Mouse (Mus musculus) urinary bladder, adult 2 months (tissue): Measurements from ENCODE around the gene Tmprss7. TPM values are rescaled to one million over a fixed set of nuclear protein-coding genes. Genes with fewer than 3 reads are reported as not detected.

Experiments used
- DNase-seq: peaks from one replicate; pipeline ENCODE4 v3.0.0; 2022; ENCODE audit warnings: low spot score
- polyA plus RNA-seq: library from polyadenylated mRNA; depleted of rRNA; stranded (reverse); fragments of >200 nt; gene quantifications from 2 replicates; pipeline ENCODE4 v1.2.3, GENCODE M21; 2012; rRNA removed

The Tmprss7 gene
- polyA plus RNA-seq, 1 experiment = 0.22 TPM

DNA sequence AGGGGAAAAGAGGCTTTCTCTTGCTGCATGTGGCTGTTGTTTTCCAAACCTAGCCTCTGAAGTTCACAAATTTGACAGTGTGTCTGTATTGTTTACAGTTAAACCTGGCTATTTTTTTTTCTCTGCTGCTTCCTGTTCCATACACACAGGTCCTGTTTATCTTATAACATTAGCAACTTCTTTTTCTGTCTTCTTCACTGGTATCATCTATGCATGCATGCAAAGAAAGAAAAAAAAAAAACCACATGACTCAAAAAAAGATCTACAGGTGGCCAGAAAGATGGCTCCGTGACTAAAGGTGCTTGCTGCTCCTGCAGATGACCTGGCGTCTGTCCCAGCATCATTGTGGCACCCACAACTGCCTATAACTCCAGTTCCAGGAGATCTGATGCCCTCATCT lies 68.1 kb downstream of the Tmprss7 start:
- DNase-seq = no peak

GRCm38 (mm10) chr16:45624791-45625190 lies 68.7 kb downstream of the Tmprss7 start:
- no peak for DNase-seq

DNA sequence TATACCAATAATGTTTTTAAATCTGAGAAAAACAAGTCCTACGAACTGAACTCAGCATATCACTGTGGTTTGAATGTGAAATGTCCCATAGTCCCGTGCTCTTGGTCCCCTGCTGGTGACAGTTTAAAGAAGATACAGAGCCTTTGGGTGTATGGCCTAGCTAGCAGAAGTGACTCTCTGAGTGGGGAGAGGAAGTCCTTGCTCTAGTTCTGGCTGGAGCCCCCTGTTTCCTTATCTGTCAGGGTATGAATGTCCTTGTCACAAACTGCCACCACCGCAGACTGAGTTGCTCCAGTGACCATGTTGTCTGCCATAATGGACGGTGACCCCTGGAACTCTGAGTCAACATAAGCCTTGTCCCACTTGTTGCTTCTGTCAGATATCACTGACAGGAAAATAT lies 70.2 kb downstream of the Tmprss7 start:
- no peak for DNase-seq

GRCm38 (mm10) chr16:45619751-45620375 lies 73.6 kb downstream of the Tmprss7 start:
- no peak for DNase-seq

GRCm38 (mm10) chr16:45615944-45616343 lies 77.5 kb downstream of the Tmprss7 start:
- no peak for DNase-seq

DNA sequence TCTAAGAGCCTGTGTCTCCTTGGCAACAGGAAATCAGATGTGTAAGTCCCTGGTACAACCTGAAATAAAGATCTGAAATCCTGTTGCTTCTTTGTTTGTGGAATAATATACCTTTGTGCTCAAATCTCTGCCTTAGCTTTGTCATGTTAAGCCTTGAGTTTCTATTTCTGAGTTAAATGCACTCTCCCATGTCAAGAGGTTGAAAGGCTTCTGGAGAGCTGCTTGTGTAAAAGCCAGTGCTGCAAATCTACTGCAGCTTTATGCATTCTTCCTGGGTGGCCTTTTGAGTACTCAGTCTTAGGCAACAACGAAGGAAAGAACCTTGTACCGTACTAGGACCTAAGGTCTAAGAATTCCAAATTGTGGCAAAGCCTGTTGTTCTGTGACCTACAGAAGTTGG lies 80.2 kb downstream of the Tmprss7 start:
- DNase-seq = no peak

DNA sequence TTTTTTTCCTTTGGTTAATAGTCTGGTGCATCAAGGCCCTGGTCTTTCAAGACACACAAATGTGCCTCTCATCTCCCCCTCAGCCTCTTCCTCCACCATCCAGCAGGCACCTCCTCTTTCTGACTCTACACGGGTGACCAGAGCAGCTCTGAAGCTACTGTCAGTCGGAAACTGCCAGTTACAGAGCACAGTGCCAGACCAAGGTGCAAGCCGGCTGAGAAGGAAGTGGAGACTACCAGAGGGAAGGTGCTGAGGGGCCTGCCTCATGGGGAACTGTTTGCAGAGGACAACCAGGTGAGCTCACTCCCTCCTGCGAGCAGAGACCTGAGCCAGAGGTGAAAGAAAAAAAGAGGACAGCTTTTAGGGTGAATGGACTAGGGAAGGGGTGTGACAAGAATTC lies 83.2 kb downstream of the Tmprss7 start, which contains the start of gene Gcsam:
Gene Gcsam, plus strand, starts transcription at position 114 of the 400 bp plus-strand sequence.
- no peak for DNase-seq

DNA sequence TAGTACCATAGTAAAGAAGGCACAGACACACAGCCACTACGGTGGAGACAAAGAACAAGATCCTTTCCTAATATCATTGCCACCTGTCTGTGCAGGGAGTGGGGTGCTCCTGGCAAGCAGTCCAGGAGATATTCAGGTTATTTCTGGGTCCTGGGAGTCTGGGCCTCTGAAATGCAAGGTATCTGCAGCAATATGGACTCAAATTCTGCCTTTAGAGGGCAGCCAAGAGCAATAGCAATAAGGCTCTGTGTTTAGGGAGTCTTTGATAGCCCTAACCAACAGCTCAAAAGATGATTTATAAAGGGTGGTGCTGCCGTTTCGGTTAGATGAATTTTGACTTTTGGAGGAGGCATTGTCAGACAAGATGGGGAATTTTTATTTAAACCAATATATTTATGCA lies 84.2 kb downstream of the Tmprss7 start:
- no peak for DNase-seq

DNA sequence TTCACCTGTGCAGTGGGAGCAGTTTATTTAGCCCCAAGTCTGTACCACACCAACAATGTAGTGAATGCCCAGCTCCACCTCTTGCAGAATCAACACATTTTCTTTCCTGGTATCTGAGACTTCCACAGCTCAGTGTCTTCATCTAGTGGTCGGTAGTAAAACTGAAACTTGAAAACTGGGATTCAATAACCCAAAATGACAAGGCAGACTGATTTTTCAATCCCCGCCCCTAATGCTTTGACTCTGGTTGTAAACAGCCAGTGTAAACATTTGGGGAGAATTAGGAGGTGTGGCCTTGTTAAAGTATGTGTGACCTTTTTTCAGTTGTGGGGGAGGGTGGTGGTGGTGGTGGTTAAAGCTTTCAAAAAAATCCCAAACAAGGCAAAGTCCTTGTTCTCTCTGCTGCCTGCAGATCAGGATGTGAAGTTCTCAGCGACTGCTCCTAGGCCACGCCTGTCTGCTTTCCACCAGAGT lies 84.9 kb downstream of the Tmprss7 start:
- no peak for DNase-seq

Other genes with a start within 250 kb of the Tmprss7 start
- gene Gm609, start 200.7 kb downstream of the Tmprss7 start, polyA plus RNA-seq = 0.27 and 0.48 TPM in 2 replicates
- not detected in 2 replicates for gene Gm17783, start 161.6 kb downstream of the Tmprss7 start, polyA plus RNA-seq
- gene Slc9c1, start 158.3 kb downstream of the Tmprss7 start, polyA plus RNA-seq = not detected in 2 replicates
- 0.32 and 0.45 TPM in 2 replicates for gene Gcsam, start 83.3 kb downstream of the Tmprss7 start, polyA plus RNA-seq
- 1.6 and 2.5 TPM in 2 replicates for gene BC016579, start 39.6 kb downstream of the Tmprss7 start, polyA plus RNA-seq
- gene Tagln3, start 30.9 kb upstream of the Tmprss7 start, polyA plus RNA-seq = 1.4 and 2.0 TPM in 2 replicates
- gene Abhd10, start 49.3 kb upstream of the Tmprss7 start, polyA plus RNA-seq = 19.8 and 22.0 TPM in 2 replicates